In genomic region chr9:56927191-56928012, GRCm38 (mm10) we compare ENCODE assay signal across 7 mouse cellular contexts. TPM values are rescaled to one million over a fixed set of nuclear protein-coding genes. Genes with fewer than 3 reads are reported as not detected.
A peak's percentile ranks its signal among the peaks of the same experiment; 100 is the strongest.
DNase-seq lines count a peak whose midpoint lies in the region; ATAC-seq lines count a peak whose summit lies in the region.

No protein-coding gene starts in this region.

- H3K9me3 ChIP-seq in lung, embryonic 16.5 days (ENCODE audit: control insufficient read depth, low read length) = no peaks in the 10 kb centered on the region

- 0 out of 2 replicates have a peak, but pooled peaks have one; percentile 10 for ATAC-seq in common myeloid progenitor, adult 5-6 weeks (replicated peaks; ENCODE audit: low read depth, poor library complexity, severe bottlenecking)
- peak; percentile 19 for ATAC-seq in lung, embryonic 16.5 days (ENCODE audit: low read depth)

- peak overlapping the region; percentile 68 for H3K4me3 ChIP-seq in lung, embryonic 16.5 days (ENCODE audit: low read length)

- H3K27ac ChIP-seq in lung, embryonic 16.5 days (ENCODE audit: low read length) = peak overlapping the region; percentile 98

- H3K4me1 ChIP-seq in lung, embryonic 16.5 days (replicated peaks; ENCODE audit: control insufficient read depth, insufficient read depth, low read length) = peaks cover 47% of the 10 kb centered on the region

- H3K4me2 ChIP-seq in lung, embryonic 16.5 days (ENCODE audit: low read depth, low read length) = peak overlapping the region; percentile 80

- peak; percentile 32 for DNase-seq in R1 (ENCODE audit: low read depth, low spot score)
- peak; percentile 79 to 80 for DNase-seq in heart, adult 9 months (ENCODE audit: low spot score in 2 of 2)
- peak; percentile 45 to 54 for DNase-seq in kidney, adult 8-10 months
- peak; percentile 55 for DNase-seq in ovary, postnatal 36 days (ENCODE audit: low spot score)
- no peak for DNase-seq in frontal cortex, postnatal 14 days (ENCODE audit: low spot score in 2 of 2)

- H3K36me3 ChIP-seq in lung, embryonic 16.5 days (ENCODE audit: control insufficient read depth, insufficient read depth, low read length) = peaks cover under 1% of the 10 kb centered on the region; the same call in 1 of the 2 replicates

- H3K27me3 ChIP-seq in lung, embryonic 16.5 days (ENCODE audit: control insufficient read depth, insufficient read depth, low read depth, low read length) = no peaks in the 10 kb centered on the region

- whole genome bisulfite sequencing in lung, embryonic 16.5 days = 1% methylated on average over 35 of the region's 35 CpGs

- H3K9ac ChIP-seq in lung, embryonic 16.5 days (ENCODE audit: low read length) = peak overlapping the region; percentile 76

RNA-seq across cellular contexts. Expression of gene Snx33, which starts 0.8 kb away (rescaled TPM):
- 4.7 and 4.8 TPM in 2 replicates for total RNA-seq in common myeloid progenitor, adult 5-6 weeks (2017)
- 11.8 and 12.2 TPM in 2 replicates for polyA plus RNA-seq in lung, embryonic 16.5 days (2015; fragmentation: Nextera tagmentation; extraction: Ambion mirVana)

RNA-seq across cellular contexts. Expression of gene Imp3, which starts 9.9 kb away (rescaled TPM):
- 81.4 and 89.8 TPM in 2 replicates for total RNA-seq in common myeloid progenitor, adult 5-6 weeks (2017)
- 73.3 and 80.2 TPM in 2 replicates for polyA plus RNA-seq in lung, embryonic 16.5 days (2015; fragmentation: Nextera tagmentation; extraction: Ambion mirVana)

RNA-seq across cellular contexts. Expression of gene Snupn, which starts 23.3 kb away (rescaled TPM):
- total RNA-seq in common myeloid progenitor, adult 5-6 weeks (2017) = 8.9 and 12.1 TPM in 2 replicates
- 22.0 and 23.4 TPM in 2 replicates for polyA plus RNA-seq in lung, embryonic 16.5 days (2015; fragmentation: Nextera tagmentation; extraction: Ambion mirVana)

Comparison
In these comparisons a context has a peak if more than half of its experiments do, and no peak if none do; other contexts are left out.
1. DNase-seq: peak in R1 (single experiment), heart, adult 9 months (2 of 2), kidney, adult 8-10 months (2 of 2) and ovary, postnatal 36 days (single experiment); none in frontal cortex, postnatal 14 days (0 of 2).